Mouse (Mus musculus): ENCODE measurements around the gene Icosl.

GRCm38 (mm10) chr10:78069101-78070011 lies at the start of gene Icosl:
- TF ChIP-seq CTCF (IDR thresholded peaks at IDR 0.05; ENCODE audit: extremely low read depth, insufficient read length, insufficient replicate concordance, low read depth, low read length) (peak; percentile 59), POLR2A (IDR thresholded peaks at IDR 0.05; ENCODE audit: low read depth, low read length) (peak; percentile 87; the same call in 1 of the 2 replicates)

All from small intestine, adult 2 months (tissue).